Mouse (Mus musculus): ENCODE measurements around the gene Gm6176. TPM values are rescaled to one million over a fixed set of nuclear protein-coding genes. Genes with fewer than 3 reads are reported as not detected.

Gm6176 gene
- total RNA-seq (2023), result not detected in 4 replicates

DNA sequence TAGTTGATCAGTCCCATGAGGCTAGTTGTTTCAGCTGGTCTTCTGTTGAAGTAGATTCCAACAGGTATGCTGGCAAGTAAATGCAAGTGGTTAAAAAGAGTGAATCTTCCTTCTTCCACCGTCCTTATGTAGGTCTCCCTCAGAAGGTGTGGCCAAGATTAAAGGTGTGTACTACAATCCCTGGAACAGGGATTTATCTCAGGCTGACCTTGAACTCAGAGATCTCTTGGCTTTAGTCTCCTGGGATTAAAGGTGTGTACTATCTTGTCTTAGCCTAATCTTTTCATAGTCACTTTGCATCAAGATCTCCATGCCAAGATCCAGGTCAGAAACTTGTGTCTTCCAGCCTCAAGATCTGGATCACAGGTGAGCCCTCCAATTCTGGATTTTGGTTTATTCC lies at the start of gene Gm6176:
Gene Gm6176, minus strand, starts transcription at position 101 of the 400 bp plus-strand sequence.

GRCm38 (mm10) chr7:22068757-22069156 lies 12.7 kb upstream of the Gm6176 start, which contains the start of gene Vmn1r139:
TSS of gene Vmn1r139 (plus strand) at chr7:22069057.

GRCm38 (mm10) chr7:22028797-22029196 lies 27.3 kb downstream of the Gm6176 start, which contains the start of gene Vmn1r138:
TSS of gene Vmn1r138 (minus strand) at chr7:22028897.

Other genes starting within 250 kb of the Gm6176 start
- gene Vmn1r135, start 224.0 kb downstream of the Gm6176 start, total RNA-seq (2023), result not detected in 4 replicates
- not detected in 4 replicates for gene Gm5725, start 212.0 kb downstream of the Gm6176 start, total RNA-seq (2023)
- gene Gm5891, start 135.0 kb downstream of the Gm6176 start, total RNA-seq (2023), result not detected in 4 replicates
- not detected in 4 replicates for gene Vmn1r137, start 61.7 kb downstream of the Gm6176 start, total RNA-seq (2023)
- gene Vmn1r138, start 27.4 kb downstream of the Gm6176 start, total RNA-seq (2023), result not detected in 4 replicates
- gene Vmn1r139, start 12.8 kb upstream of the Gm6176 start, total RNA-seq (2023), result not detected in 4 replicates
- gene Gm16451, start 61.9 kb upstream of the Gm6176 start, total RNA-seq (2023), result not detected in 4 replicates
- gene Gm10666, start 78.4 kb upstream of the Gm6176 start, total RNA-seq (2023), result not detected in 4 replicates
- not detected in 4 replicates for gene Vmn1r142, start 107.7 kb upstream of the Gm6176 start, total RNA-seq (2023)
- gene Vmn1r143, start 133.1 kb upstream of the Gm6176 start, total RNA-seq (2023), result not detected in 4 replicates
- not detected in 4 replicates for gene Gm8653, start 145.0 kb upstream of the Gm6176 start, total RNA-seq (2023)
- not detected in 4 replicates for gene Gm8453, start 173.2 kb upstream of the Gm6176 start, total RNA-seq (2023)

Measured in B cell, adult 62 days (primary cell).